Mouse (Mus musculus) ES-E14 (cell line): ENCODE measurements at regions not wholly inside any gene's neighbourhood (a gene's known extent, or its start where the extent isn't known, plus 50 kb on each side); places are given as distances from the start of the nearest gene placed in this dataset.

ENCODE experiments used
- CHD2 ChIP-seq: IDR thresholded peaks from 2 replicates; pipeline ENCODE4 v1.6.1; 2014; ENCODE audit warnings: mild to moderate bottlenecking, low read depth, low read length, inconsistent platforms
- HCFC1 ChIP-seq: IDR thresholded peaks from 2 replicates; pipeline ENCODE4 v1.6.1; 2012; ENCODE audit warnings: low read length, inconsistent platforms, borderline replicate concordance; ENCODE audit not compliant: insufficient read depth
- ZC3H11A ChIP-seq: IDR thresholded peaks from 2 replicates; pipeline ENCODE4 v1.6.1; 2012; ENCODE audit warnings: low read depth, mild to moderate bottlenecking, inconsistent platforms, low read length, borderline replicate concordance

DNA sequence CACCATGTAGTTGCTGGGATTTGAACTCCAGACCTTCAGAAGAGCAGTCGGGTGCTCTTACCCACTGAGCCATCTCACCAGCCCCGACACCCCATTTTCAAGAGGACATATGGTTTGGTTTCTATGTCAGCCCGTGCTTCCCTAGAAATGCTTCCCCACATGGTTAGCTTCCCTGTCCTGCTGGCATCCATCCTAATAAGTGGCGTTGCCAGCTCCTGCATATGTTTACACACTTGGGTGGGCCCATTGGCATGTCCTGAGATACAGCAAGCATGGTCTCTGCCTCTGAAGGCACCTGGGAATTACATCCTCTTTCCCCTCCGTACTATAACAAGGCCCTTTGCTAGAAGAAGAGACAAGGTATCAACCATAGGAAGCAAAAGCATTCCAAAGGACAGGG, 119.6 kb upstream of the Arntl start:
- no peak for TF ChIP-seq HCFC1
- TF ChIP-seq ZC3H11A, result no peak
- no peak for TF ChIP-seq CHD2
